Comparison of ENCODE assay signal across 25 mouse cellular contexts in genomic region chr17:65081072-65081778, GRCm38 (mm10).
DNase-seq lines count a peak whose midpoint lies in the region; ATAC-seq and TF ChIP-seq lines count a peak whose summit lies in the region.
"Had no signal": no experiment of that assay in that cellular context is flagged by ENCODE, and none has a peak within 500 bp of the region (broad histone marks: within the 10 kb centered on the region; RNA-seq: fewer than 3 reads in every experiment).

No protein-coding gene starts in this region.

- TF ChIP-seq CTCF in brain, embryonic 14.5 days (IDR thresholded peaks at IDR 0.05; ENCODE audit: borderline replicate concordance, extremely low read depth, insufficient read depth, insufficient read length) = no peak
- no peak for TF ChIP-seq CTCF in forebrain, postnatal 0 days (IDR thresholded peaks at IDR 0.05; ENCODE audit: low read depth)

- H3K4me3 ChIP-seq in forebrain, embryonic 11.5 days (ENCODE audit: low read depth, low read length) = no peak overlapping the region
- no peak overlapping the region for H3K4me3 ChIP-seq in forebrain, embryonic 10.5 days
- H3K4me3 ChIP-seq in forebrain, postnatal 0 days (ENCODE audit: low read depth, low read length) = no peak overlapping the region
- H3K4me3 ChIP-seq: embryonic facial prominence, embryonic 15.5 days; hindbrain, embryonic 10.5 days; kidney, embryonic 15.5 days; limb, embryonic 12.5 days; midbrain, embryonic 10.5 days had no signal

- H3K27ac ChIP-seq in forebrain, embryonic 11.5 days (ENCODE audit: low read depth, low read length) = no peak overlapping the region
- H3K27ac ChIP-seq in forebrain, embryonic 10.5 days = no peak overlapping the region
- no peak overlapping the region for H3K27ac ChIP-seq in forebrain, postnatal 0 days (ENCODE audit: low read depth, low read length)
- H3K27ac ChIP-seq: embryonic facial prominence, embryonic 15.5 days; hindbrain, embryonic 10.5 days; kidney, embryonic 15.5 days; limb, embryonic 12.5 days; macrophage; midbrain, embryonic 10.5 days had no signal

- H3K9me3 ChIP-seq in forebrain, embryonic 11.5 days (ENCODE audit: control insufficient read depth, low read length) = no peaks in the 10 kb centered on the region
- H3K9me3 ChIP-seq in forebrain, embryonic 10.5 days = no peaks in the 10 kb centered on the region
- H3K9me3 ChIP-seq in forebrain, postnatal 0 days (ENCODE audit: low read length) = no peaks in the 10 kb centered on the region
- H3K9me3 ChIP-seq: embryonic facial prominence, embryonic 15.5 days; hindbrain, embryonic 10.5 days; kidney, embryonic 15.5 days; limb, embryonic 12.5 days; midbrain, embryonic 10.5 days had no signal

- no peak overlapping the region for H3K9ac ChIP-seq in forebrain, embryonic 11.5 days (ENCODE audit: low read length)
- no peak overlapping the region for H3K9ac ChIP-seq in forebrain, postnatal 0 days
- H3K9ac ChIP-seq: embryonic facial prominence, embryonic 15.5 days; kidney, embryonic 15.5 days; limb, embryonic 12.5 days; liver, postnatal 0 days had no signal

- H3K27me3 ChIP-seq in forebrain, embryonic 11.5 days (ENCODE audit: control insufficient read depth, insufficient read depth, low read length) = no peaks in the 10 kb centered on the region
- no peaks in the 10 kb centered on the region for H3K27me3 ChIP-seq in forebrain, embryonic 10.5 days (ENCODE audit: poor library complexity, severe bottlenecking)
- no peaks in the 10 kb centered on the region for H3K27me3 ChIP-seq in forebrain, postnatal 0 days (ENCODE audit: insufficient read depth, low read length)
- H3K27me3 ChIP-seq: embryonic facial prominence, embryonic 15.5 days; kidney, embryonic 15.5 days; limb, embryonic 12.5 days had no signal

- 56% methylated on average over 9 of the region's 9 CpGs for WGBS in forebrain, embryonic 11.5 days
- WGBS in forebrain, embryonic 10.5 days = 74% methylated on average over 9 of the region's 9 CpGs
- 31% methylated on average over 9 of the region's 9 CpGs for WGBS in forebrain, postnatal 0 days

- TF ChIP-seq POLR2A in brain, embryonic 14.5 days (IDR thresholded peaks at IDR 0.05; ENCODE audit: borderline replicate concordance, extremely low read depth, insufficient read depth, insufficient read length, poor library complexity, severe bottlenecking) = no peak

- peak; percentile 33; the same call in 1 of the 2 replicates for ATAC-seq in forebrain, embryonic 11.5 days (replicated peaks; ENCODE audit: low FRiP score)
- peak; percentile 56; the same call in 1 of the 2 replicates for ATAC-seq in forebrain, postnatal 0 days
- no peak for ATAC-seq in inflammation-experienced regulatory T-cells, adult 6 months
- ATAC-seq: liver, postnatal 0 days; lung, postnatal 0 days had no signal

- no peak overlapping the region for H3K4me2 ChIP-seq in forebrain, embryonic 11.5 days (ENCODE audit: low read depth, low read length, severe bottlenecking)
- no peak overlapping the region for H3K4me2 ChIP-seq in forebrain, postnatal 0 days (ENCODE audit: low read depth)
- H3K4me2 ChIP-seq: embryonic facial prominence, embryonic 15.5 days; heart, embryonic 11.5 days; kidney, embryonic 15.5 days; limb, embryonic 12.5 days; liver, embryonic 11.5 days had no signal

- H3K4me1 ChIP-seq in forebrain, embryonic 11.5 days (replicated peaks; ENCODE audit: control insufficient read depth, insufficient read depth, low read length) = no peaks in the 10 kb centered on the region
- H3K4me1 ChIP-seq in forebrain, embryonic 10.5 days = peaks cover 12% of the 10 kb centered on the region
- H3K4me1 ChIP-seq in forebrain, postnatal 0 days (ENCODE audit: insufficient read depth) = peaks cover 5% of the 10 kb centered on the region; the same call in 1 of the 2 replicates
- H3K4me1 ChIP-seq: embryonic facial prominence, embryonic 15.5 days; hindbrain, embryonic 10.5 days; kidney, embryonic 15.5 days; limb, embryonic 12.5 days; midbrain, embryonic 10.5 days had no signal

- no peaks in the 10 kb centered on the region for H3K36me3 ChIP-seq in forebrain, embryonic 11.5 days (ENCODE audit: control insufficient read depth, insufficient read depth, low read length)
- H3K36me3 ChIP-seq in forebrain, embryonic 10.5 days (replicated peaks) = no peaks in the 10 kb centered on the region
- no peaks in the 10 kb centered on the region for H3K36me3 ChIP-seq in forebrain, postnatal 0 days (ENCODE audit: insufficient read depth)
- H3K36me3 ChIP-seq: embryonic facial prominence, embryonic 15.5 days; hindbrain, embryonic 10.5 days; kidney, embryonic 15.5 days; limb, embryonic 12.5 days; midbrain, embryonic 10.5 days had no signal

- no peak for DNase-seq in forebrain, embryonic 11.5 days (ENCODE audit: low spot score)
- no peak for DNase-seq in forebrain, embryonic 10.5 days (ENCODE audit: extremely low spot score, low spot score)
- peak; percentile 77 for DNase-seq in brain, embryonic 14.5 days (ENCODE audit: low read depth)
- peak; percentile 4 for DNase-seq in fat pad, adult 2 months (ENCODE audit: extremely low read depth, low read depth, low spot score)
- peak; percentile 24 for DNase-seq in forebrain, postnatal 0 days
- DNase-seq in thymus, postnatal 36 days = no peak
- DNase-seq: B cell, adult 2 months; cerebellum, adult 9-10 months; gastrocnemius, postnatal 14 days; heart, adult 11 months; kidney, adult 11 months; kidney, postnatal 36 days; layer of hippocampus, postnatal 36 days; liver, postnatal 0 days; thymus, postnatal 14 days had no signal

Comparison
In these comparisons a context has a peak if more than half of its experiments do, and no peak if none do; other contexts are left out.
1. DNase-seq: peak in brain, embryonic 14.5 days (single experiment), fat pad, adult 2 months (single experiment) and forebrain, postnatal 0 days (single experiment); none in forebrain, embryonic 11.5 days (single experiment), forebrain, embryonic 10.5 days (single experiment) and thymus, postnatal 36 days (0 of 2).